Mouse (Mus musculus) retina, postnatal 1 day (tissue): ENCODE results near the gene Zfp652.
"Not testable (repeated sequence)": the region's sequence is repeated elsewhere in the genome, so short reads cannot be mapped to it uniquely, and the experiment has no call there.

ENCODE experiments used
- DNase-seq: peaks from one replicate; pipeline ENCODE4 v3.0.0-alpha.2; 2012

Gene Zfp652

DNA sequence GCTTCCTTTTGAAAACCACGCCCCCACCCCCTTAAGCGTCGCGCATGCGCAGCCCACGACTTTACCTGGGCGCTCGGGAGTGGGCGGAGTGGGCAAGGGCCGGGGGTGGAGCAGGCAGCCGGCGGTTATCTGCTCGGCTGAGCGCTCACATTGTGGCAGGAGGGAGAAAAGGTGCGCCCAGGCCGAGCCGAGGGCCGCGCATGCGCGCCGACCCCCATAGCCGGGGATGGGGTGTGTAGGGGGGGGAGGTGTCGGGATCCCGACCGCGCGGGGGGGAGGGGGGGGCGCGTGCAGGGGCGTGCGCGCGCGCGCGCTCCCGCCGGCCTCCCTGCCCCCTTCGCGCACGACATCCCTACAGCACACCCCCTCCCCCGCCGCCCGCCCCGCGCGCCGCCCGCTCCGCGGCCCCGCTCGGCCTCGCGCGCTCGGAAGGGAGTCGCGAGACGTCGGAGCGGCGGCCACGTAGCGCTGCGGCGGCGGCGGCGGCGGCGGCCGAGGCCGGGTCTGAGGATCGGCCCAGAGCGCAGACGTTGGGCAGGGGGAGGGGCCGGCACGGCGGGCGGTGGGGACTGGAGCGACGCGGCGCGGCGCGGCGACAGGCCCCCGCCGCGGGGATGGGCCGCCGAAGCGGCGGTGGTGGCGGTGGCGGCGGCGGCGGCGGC is at the start of gene Zfp652:
Gene Zfp652 (plus strand): TSS at position 111 of the 662 bp plus-strand sequence.
- peak; percentile 93 for DNase-seq

DNA sequence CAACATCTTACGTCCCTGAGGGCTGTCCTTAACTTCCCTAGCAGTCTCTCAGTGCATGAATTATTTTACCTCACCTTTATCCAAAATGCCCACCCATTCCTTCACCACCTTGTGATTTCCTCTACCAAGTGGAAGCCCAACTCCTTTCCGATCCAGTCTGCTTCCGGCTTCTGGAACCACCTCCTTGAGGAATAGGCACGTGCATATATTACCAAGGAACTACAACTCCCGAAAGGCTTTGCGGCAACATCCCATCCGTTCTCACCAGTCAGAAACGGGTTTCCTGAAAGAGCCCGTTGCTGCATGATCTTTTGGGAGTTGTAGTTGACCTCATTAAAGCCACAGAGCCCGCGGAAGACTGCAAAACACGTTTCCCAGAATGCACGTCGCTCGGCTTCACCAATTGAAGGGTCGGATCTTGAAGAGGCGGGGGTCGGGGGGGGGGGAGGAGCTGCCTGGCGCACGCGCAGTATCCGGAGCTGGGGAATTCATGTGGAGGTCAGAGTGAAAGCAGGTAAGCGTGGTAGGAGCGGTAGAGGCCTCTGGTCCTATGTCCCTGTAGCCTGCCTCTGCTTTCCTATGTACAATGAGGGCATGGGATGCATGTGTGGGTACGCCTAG is 45.8 kb upstream of the Zfp652 start, which contains the start of gene Phb:
Gene Phb (plus strand): TSS at position 429 of the 621 bp plus-strand sequence.
- peak; percentile 100 for DNase-seq

DNA sequence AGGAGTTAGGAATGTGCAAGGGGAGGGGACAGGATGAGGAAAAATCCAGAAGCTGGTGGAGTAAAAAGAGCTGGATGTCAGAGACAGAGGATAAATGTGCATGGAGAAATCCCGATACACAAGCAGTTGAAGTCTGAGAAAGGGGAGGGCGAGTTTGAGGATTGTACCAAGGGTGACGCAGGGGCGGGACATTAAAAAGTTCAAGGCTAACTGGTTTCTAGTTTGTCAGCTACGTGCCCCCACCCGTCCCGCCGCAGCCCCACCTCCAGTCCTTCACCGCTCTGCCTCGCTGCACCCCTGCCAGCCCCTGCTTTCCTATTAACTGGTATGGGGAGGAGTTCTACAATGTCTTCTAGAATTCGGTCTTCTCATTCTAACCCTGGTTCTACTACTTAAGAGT is 45.3 kb upstream of the Zfp652 start:
- no peak for DNase-seq

GRCm38 (mm10) chr11:95668086-95668485 is 44.4 kb upstream of the Zfp652 start:
- not testable (repeated sequence) for DNase-seq

DNA sequence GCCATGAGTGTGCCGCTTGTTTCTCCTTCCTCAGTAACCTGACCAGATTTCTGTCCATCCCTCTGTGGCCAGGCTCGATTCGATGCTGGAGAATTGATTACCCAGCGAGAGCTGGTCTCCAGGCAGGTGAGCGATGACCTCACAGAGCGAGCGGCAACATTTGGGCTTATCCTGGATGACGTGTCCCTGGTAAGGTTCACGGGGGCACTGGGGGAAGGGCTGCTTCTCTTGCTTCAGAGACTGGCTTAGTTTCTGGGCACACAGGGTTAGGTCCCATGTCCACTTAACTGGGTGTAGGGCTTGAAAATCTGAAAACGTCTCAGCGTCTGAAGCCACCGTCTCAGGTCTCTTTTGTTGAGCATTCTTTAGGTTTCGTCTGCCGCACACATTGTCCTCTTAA is 37.0 kb upstream of the Zfp652 start:
- DNase-seq = no peak

DNA sequence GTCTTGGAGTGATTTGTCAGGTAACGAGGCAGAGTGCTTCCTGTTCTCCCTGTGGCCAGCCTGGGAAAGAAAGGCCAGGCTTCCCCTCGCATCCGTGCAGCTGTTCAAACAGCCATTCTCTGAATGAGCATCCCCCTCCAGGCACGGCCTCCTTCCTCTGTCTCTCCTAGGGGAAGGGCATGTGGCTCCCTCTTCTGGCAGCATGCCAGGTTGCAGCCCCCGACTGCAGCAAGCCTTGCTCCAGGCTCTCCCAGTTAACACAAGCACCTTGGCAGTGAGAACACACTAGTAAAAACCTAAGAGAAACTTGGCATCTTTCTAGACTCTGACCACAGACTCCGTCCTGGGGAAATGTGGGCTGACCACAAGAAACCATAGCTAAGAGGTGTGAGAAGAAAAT is 36.2 kb upstream of the Zfp652 start:
- DNase-seq = peak; percentile 85

DNA sequence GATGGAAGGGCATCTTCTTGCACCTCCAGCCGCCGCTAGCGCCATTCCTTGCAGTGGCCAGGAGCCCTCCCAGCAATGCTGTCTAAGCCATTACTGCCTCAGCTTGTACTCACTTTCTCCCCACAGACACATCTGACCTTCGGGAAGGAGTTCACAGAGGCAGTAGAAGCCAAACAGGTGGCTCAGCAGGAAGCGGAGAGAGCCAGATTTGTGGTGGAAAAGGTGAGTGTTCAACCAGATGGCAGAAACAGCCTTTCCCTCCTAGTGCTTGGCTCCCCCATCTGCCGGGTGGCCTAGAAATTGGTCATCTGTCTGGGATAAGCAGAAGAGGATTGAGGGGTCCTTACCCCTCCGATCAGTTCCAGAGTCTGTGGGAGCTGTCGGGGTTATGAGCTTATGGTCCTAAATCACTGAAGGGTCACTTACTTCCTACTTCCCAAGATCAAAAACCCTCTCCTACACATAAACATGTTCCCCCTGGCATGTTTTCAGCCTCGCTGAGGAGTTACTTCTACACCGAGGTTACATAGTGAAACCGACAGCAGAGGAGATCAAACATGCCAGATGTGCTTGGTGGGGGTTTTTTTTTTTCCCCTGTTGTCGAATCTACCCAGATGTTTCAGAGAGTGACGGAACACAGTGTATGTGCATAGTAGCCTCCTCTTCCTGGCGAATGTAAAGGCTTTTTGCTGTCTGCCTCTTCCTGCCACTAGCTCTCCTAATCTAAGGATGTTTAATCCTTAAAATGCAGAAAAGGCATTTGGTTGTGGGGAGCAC is 34.4 kb upstream of the Zfp652 start:
- no peak for DNase-seq

GRCm38 (mm10) chr11:95681995-95682601 is 30.4 kb upstream of the Zfp652 start:
- peak; percentile 19 for DNase-seq

DNA sequence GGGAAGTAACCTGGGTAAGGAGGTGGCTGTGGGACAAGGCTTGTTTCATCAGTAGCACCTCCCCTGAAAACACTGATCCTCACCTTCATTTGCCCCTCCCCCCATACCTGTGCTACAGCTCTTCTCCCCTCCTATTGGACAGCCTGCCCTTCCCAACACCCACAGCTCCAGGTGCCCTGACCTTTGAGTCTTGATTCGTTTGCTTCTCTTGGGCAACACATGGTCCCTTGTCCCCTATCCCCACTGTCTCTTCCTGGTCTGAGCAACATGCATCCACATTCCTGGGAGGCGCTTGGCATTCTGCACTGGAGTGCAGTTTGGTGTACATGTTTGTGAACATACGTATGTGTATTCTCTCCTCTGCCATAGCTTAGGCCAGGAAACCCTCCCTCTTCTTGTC is 29.5 kb upstream of the Zfp652 start:
- no peak for DNase-seq

DNA sequence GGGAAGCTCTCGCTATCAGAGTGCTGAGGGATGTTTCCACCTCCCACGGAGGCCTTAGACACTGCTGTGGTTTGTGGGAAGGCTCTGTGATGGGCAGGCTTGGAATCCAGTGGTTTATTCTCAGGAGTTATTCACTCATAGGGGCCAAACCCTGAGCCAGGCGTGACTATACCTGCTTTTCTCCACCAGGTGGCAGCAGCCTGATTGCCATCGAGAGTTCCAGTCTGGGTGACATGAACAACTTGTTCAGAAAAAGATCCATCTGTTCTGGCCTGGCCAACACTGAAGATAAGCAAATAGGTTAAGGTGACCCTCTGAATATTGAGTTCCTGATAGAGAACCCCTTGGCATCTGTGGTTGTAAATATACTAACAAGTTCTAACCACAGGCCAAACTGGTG is 26.4 kb upstream of the Zfp652 start:
- peak; percentile 79 for DNase-seq

DNA sequence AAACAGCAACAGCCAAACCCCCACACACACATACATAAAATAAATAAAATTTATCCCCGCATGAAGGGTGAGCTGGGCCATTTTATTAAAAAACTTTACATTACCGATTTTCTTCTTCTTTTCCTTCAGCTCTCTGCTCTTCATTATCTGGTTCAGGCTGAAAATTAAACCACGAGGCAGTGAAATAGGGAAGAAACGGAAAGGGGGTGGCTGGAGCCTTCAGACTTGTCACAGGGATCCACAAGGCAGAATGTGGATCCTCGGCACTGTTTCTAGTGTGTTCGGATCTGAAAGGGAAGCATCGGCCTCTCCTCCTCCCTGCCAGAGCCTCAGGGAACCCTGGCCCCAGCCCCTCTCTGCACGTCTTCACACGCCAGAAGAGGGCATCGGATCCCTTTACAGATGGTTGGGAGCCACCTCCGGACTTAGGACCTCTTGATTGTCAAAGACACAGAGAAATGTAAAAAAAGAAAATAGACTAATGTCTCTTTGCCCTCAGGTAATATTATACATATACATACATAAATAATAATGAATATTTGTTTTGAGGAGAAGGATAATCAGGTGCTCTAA is 25.3 kb upstream of the Zfp652 start:
- no peak for DNase-seq

DNA sequence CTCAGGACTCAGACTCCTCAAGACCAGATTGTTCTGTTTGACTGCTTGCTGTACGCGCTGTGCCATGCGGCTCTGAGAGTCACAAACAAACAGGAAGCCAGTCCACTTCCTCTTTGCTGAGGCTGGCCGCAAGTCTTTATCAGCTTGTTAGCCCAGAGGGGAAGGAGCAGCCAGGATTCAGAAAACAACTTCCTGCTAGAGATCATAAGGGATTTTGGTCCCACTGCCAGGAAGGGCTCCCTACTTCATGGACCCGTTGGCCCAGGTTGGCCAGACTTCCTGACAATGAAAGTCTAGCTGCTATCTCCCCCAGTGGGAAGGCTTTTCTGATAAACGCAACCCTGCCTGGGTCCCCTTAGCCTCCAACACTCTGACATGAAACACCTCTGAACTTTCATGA is 24.0 kb upstream of the Zfp652 start:
- no peak for DNase-seq

GRCm38 (mm10) chr11:95688981-95689380 is 23.5 kb upstream of the Zfp652 start:
- DNase-seq = no peak

DNA sequence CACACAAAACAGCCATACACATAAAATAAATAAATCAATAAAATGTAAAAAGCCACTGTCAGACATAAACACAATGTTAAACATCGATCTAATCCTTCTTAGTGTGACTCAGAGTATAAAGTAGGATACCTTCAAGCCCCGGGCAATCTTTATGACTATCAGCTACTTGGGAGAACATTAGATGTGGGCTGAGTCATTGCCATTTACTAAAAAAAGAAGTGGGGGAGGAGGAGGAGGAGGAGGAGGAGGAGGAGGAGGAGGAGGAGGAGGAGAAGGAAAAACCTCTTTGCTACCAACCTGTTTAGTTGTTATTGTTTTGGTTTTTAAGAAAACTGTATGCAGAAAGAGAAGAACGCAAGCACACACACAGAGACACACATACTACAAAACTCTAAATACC is 22.9 kb upstream of the Zfp652 start:
- DNase-seq = no peak

DNA sequence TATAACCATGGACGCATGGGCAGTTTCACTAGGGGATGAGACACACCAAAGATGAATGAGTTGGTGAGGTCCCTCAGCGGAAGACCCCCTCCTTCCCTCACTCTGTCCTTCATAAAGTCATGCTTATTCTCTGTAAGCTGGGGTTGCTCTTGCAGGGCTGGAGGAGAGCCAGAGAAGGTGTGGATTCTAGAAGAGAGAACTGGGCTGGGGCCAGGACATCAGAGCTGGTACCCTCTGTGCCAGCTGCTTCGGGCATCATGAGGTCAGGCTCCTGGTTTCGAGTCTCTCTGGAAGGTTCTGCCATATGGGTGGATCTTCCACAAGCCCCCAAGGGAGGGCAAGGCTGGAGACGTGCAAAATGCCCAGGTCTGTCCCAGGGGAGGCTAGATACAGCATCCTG is 13.9 kb upstream of the Zfp652 start:
- no peak for DNase-seq

DNA sequence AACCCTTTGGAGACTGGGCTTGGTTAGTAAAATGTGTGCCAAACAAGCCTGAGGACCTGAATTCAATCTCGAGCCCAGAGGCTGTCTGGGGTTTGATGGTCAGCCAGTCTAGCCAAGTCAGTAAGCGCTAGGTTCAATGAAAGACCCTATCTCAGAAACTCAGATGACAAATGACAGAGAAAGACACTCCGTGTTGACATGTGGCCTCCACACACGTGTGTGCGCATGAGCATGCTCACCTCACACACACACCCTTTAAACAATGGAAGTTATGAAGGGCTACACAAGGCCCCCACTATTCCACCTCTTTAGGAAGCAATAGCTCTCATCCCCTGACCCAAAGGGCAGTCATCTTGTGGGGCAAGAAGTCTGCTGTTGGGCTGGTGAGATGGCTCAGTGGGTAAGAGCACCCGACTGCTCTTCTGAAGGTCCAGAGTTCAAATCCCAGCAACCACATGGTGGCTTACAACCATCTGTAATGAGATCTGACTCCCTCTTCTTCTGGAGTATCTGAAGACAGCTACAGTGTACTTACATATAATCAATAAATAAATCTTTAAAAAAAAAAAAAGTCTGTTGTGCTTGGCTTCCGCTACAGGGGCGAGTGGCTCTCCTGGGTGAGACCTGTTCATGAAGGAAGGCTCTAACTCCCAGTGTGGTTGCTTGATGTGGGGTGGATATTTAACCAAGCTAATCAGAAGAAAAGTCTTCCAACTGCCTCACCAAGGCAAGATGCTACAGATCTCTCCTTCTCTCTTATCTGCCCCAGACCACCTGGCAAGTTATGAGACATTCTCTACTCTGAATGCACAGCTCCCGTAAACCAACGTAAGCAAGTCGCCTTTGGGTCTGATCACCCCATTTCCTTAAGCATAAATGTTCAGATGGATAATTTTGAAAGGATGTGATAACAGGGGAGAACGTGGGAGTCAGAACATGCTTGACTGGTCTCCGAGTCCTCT is 11.4 kb upstream of the Zfp652 start:
- no peak for DNase-seq

GRCm38 (mm10) chr11:95704032-95704969 is 8.2 kb upstream of the Zfp652 start:
- DNase-seq = no peak

- no peak for DNase-seq
These were observed 7.5 kb upstream of the Zfp652 start for GRCm38 (mm10) chr11:95704970-95705330.

GRCm38 (mm10) chr11:95709534-95710040 is 2.9 kb upstream of the Zfp652 start:
- no peak for DNase-seq

DNA sequence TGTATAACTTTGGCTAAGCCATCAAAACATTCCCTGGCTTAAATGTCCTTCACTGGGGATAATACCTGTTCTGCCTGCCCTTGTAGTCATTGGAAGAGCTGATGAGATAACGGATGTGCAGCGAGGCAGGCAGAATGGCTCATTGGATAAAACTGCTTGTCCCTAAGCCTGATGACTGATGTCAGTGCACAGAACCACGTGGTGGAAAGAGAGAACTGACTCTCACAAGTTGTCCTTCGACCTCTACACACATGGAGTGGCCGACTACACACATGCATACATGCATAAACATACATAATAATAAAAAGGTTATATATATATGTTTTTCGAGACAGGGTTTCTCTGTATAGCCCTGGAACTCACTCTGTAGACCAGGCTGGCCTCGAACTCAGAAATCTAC is 2.0 kb upstream of the Zfp652 start:
- DNase-seq = peak; percentile 15
